Mouse (Mus musculus): ENCODE data around the gene Pip4k2c. TPM values are rescaled to one million over a fixed set of nuclear protein-coding genes. Genes with fewer than 3 reads are reported as not detected.
"Not testable (repeated sequence)": the region's sequence is repeated elsewhere in the genome, so short reads cannot be mapped to it uniquely, and the experiment has no call there.

Gene Pip4k2c
- total RNA-seq, 2 experiments from 2014 or later = 116 to 121 TPM

- not testable (repeated sequence) for DNase-seq (ENCODE audit: low spot score in 2 of 2)
Measured at GRCm38 (mm10) chr10:127152556-127152955, 58.8 kb downstream of the Pip4k2c start.

GRCm38 (mm10) chr10:127151233-127151632, 60.2 kb downstream of the Pip4k2c start:
- not testable (repeated sequence) for DNase-seq (ENCODE audit: low spot score in 2 of 2)

- no peak for DNase-seq (ENCODE audit: low spot score in 2 of 2)
Measured at GRCm38 (mm10) chr10:127150471-127150872, 60.9 kb downstream of the Pip4k2c start.

GRCm38 (mm10) chr10:127147135-127147534, 64.2 kb downstream of the Pip4k2c start:
- no peak for DNase-seq (ENCODE audit: low spot score in 2 of 2)

Other genes starting within 250 kb of the Pip4k2c start
- gene Ctdsp2, start 232.9 kb downstream of the Pip4k2c start, total RNA-seq (2021) = 10 to 100 TPM; 81.2 to 83.8 TPM
- under 1 TPM; 0.23 to 0.49 TPM for gene Avil, start 210.9 kb downstream of the Pip4k2c start, total RNA-seq (2021)
- 10 to 100 TPM; 26.6 to 30.1 TPM for gene Tsfm, start 180.7 kb downstream of the Pip4k2c start, total RNA-seq (2021)
- gene Mettl1, start 170.2 kb downstream of the Pip4k2c start, total RNA-seq (2021) = 1 to 10 TPM; 9.4 to 10.0 TPM
- gene Eef1akmt3, start 170.1 kb downstream of the Pip4k2c start, total RNA-seq (2021) = under 1 TPM; 0.16 to 0.19 TPM
- gene Cyp27b1, start 163.3 kb downstream of the Pip4k2c start, total RNA-seq (2021) = under 1 TPM; 0.30 to 0.45 TPM
- 10 to 100 TPM; 20.0 to 23.1 TPM for gene March9, start 151.4 kb downstream of the Pip4k2c start, total RNA-seq (2021)
- gene Cdk4, start 148.1 kb downstream of the Pip4k2c start, total RNA-seq (2021) = 10 to 100 TPM; 67.9 to 71.8 TPM
- 10 to 100 TPM; 69.3 to 69.4 TPM for gene Tspan31, start 141.3 kb downstream of the Pip4k2c start, total RNA-seq (2021)
- gene Agap2, start 136.3 kb downstream of the Pip4k2c start, total RNA-seq (2021) = 100 to 1,000 TPM; 594 to 629 TPM
- gene Os9, start 90.5 kb downstream of the Pip4k2c start, total RNA-seq (2021) = 100 to 1,000 TPM; 116 to 118 TPM
- 100 to 1,000 TPM; 119 to 130 TPM for gene B4galnt1, start 46.4 kb downstream of the Pip4k2c start, total RNA-seq (2021)
- gene Slc26a10, start 30.9 kb downstream of the Pip4k2c start, total RNA-seq (2021) = 1 to 10 TPM; 4.3 to 4.6 TPM
- 100 to 1,000 TPM; 163 to 215 TPM for gene Arhgef25, start 21.5 kb downstream of the Pip4k2c start, total RNA-seq (2021)
- 100 to 1,000 TPM; 198 to 222 TPM for gene Dtx3, start 15.9 kb downstream of the Pip4k2c start, total RNA-seq (2021)
- 1,000 to 10,000 TPM; 1,032 to 1,108 TPM for gene Kif5a, start 51.8 kb upstream of the Pip4k2c start, total RNA-seq (2021)
- gene Dctn2, start 54.8 kb upstream of the Pip4k2c start, total RNA-seq (2021) = 100 to 1,000 TPM; 260 TPM
- gene Mbd6, start 77.4 kb upstream of the Pip4k2c start, total RNA-seq (2021) = 10 to 100 TPM; 43.5 to 46.3 TPM
- gene Mars, start 100.2 kb upstream of the Pip4k2c start, total RNA-seq (2021) = 10 to 100 TPM; 53.3 to 57.9 TPM
- gene Arhgap9, start 110.4 kb upstream of the Pip4k2c start, total RNA-seq (2021) = 1 to 10 TPM; 1.1 TPM
- gene Gli1, start 130.4 kb upstream of the Pip4k2c start, total RNA-seq (2021) = 1 to 10 TPM; 3.0 to 4.4 TPM
- gene Inhbe, start 142.8 kb upstream of the Pip4k2c start, total RNA-seq (2021) = under 1 TPM; 0.07 to 0.14 TPM
- gene Inhbc, start 158.8 kb upstream of the Pip4k2c start, total RNA-seq (2021) = not detected
- gene R3hdm2, start 168.7 kb upstream of the Pip4k2c start, total RNA-seq (2021) = 100 to 1,000 TPM; 317 to 326 TPM